Mouse (Mus musculus) lung, postnatal 0 days (tissue): ENCODE results near the gene Bckdk. TPM values are rescaled to one million over a fixed set of nuclear protein-coding genes. Genes with fewer than 3 reads are reported as not detected.

Experiments used
- ATAC-seq: fragments of 200-750 bp; cut with Nextera tagmentation; 2 replicates; pipeline ENCODE4 v1.8.0; 2017; ENCODE audit warnings: moderate library complexity
- DNase-seq: peaks from one replicate; pipeline ENCODE4 v3.0.0-alpha.2; 2016; ENCODE audit warnings: low spot score
- H3K27ac ChIP-seq: fragments of 300-500 bp; sonication (generic); 2 replicates; pipeline ENCODE4 v1.5.1; 2014; ENCODE audit warnings: antibody characterized with exemption, mild to moderate bottlenecking, low read length, mixed read lengths
- H3K27me3 ChIP-seq: fragments of 300-500 bp; sonication (generic); replicated peaks from 2 replicates; pipeline ENCODE4 v1.6.1; 2014; ENCODE audit warnings: low read length, mixed read lengths; ENCODE audit not compliant: insufficient read depth
- H3K36me3 ChIP-seq: fragments of 300-500 bp; sonication (generic); 2 replicates; pipeline ENCODE4 v1.6.1; 2014; ENCODE audit warnings: low read length, mixed read lengths; ENCODE audit not compliant: insufficient read depth
- H3K4me1 ChIP-seq: fragments of 300-500 bp; sonication (generic); 2 replicates; pipeline ENCODE4 v1.6.1; 2014; ENCODE audit warnings: antibody characterized with exemption, low read depth, low read length, mixed read lengths; ENCODE audit not compliant: insufficient read depth
- H3K4me2 ChIP-seq: fragments of 300-500 bp; sonication (generic); replicated peaks from 2 replicates; pipeline ENCODE4 v1.6.1; 2014; ENCODE audit warnings: low read depth, mild to moderate bottlenecking, low read length, moderate library complexity, mixed read lengths
- H3K4me3 ChIP-seq: fragments of 300-500 bp; sonication (generic); 2 replicates; pipeline ENCODE4 v1.5.1; 2014; ENCODE audit warnings: low read depth, low read length
- H3K9ac ChIP-seq: fragments of 300-500 bp; sonication (generic); replicated peaks from 2 replicates; pipeline ENCODE4 v1.6.1; 2014; ENCODE audit warnings: low read depth, mild to moderate bottlenecking
- H3K9me3 ChIP-seq: fragments of 300-500 bp; sonication (generic); 2 replicates; pipeline ENCODE4 v1.6.1; 2016; ENCODE audit warnings: low read length, mixed read lengths
- CTCF ChIP-seq: IDR thresholded peaks from 2 replicates; pipeline ENCODE4 v1.5.1; 2016; ENCODE audit warnings: antibody characterized with exemption, mild to moderate bottlenecking
- EP300 ChIP-seq: IDR thresholded peaks from 2 replicates; pipeline ENCODE4 v1.6.1; 2016; ENCODE audit warnings: antibody characterized with exemption, mild to moderate bottlenecking, control low read depth
- WGBS: fragments of 180-500 bp; shearing (Covaris S2); extraction: QIAGEN DNeasy Blood & Tissue Kit; methylation state at CpG from one replicate; pipeline ENCODE4 v1.1.7; 2014; 5-methylcytosine and 5-hydroxymethylcytosine counted together
- polyA plus RNA-seq: library from polyadenylated mRNA; unstranded; fragments of >200 nt; fragmentation: Nextera tagmentation; extraction: Ambion mirVana; gene quantifications from 2 replicates; pipeline ENCODE4 v1.2.1, GENCODE M21; 2015

Gene Bckdk
- 74.4 and 81.2 TPM in 2 replicates for polyA plus RNA-seq

GRCm38 (mm10) chr7:127903971-127904796 is at the start of gene Bckdk:
TSS of gene Bckdk (plus strand) at chr7:127904082.
- Histone ChIP-seq H3K9me3 (no peaks in the 10 kb centered on the region), H3K4me2 (peak within 1 kb of the TSS; percentile 82), H3K4me1 (0 out of 2 replicates have a peak, but pooled peaks cover 3% of the 10 kb centered on the region), H3K36me3 (peaks cover 12% of the 10 kb centered on the region), H3K27ac (peak within 1 kb of the TSS; percentile 54), H3K4me3 (peak within 1 kb of the TSS; percentile 72), H3K27me3 (no peaks in the 10 kb centered on the region), H3K9ac (peak within 1 kb of the TSS; percentile 91)
- peak; percentile 90 for DNase-seq
- peak; percentile 96 for ATAC-seq
- no peak for TF ChIP-seq EP300
- TF ChIP-seq CTCF = peak; percentile 31; the same call in 1 of the 2 replicates
- WGBS = 5% methylated on average over 38 of the region's 38 CpGs

GRCm38 (mm10) chr7:127858258-127858657 is 45.6 kb upstream of the Bckdk start:
- H3K4me2 ChIP-seq = no peak overlapping the region
- TF ChIP-seq EP300 (no peak), CTCF (no peak)
- no peak overlapping the region for H3K9ac ChIP-seq
- no peaks in the 10 kb centered on the region for H3K36me3 ChIP-seq
- no peaks in the 10 kb centered on the region for H3K27me3 ChIP-seq
- DNase-seq (no peak), ATAC-seq (no peak)
- no peaks in the 10 kb centered on the region for H3K9me3 ChIP-seq
- no peak overlapping the region for H3K27ac ChIP-seq
- no peak overlapping the region for H3K4me3 ChIP-seq
- WGBS = 84% methylated on average over 6 of the region's 6 CpGs
- no peaks in the 10 kb centered on the region for H3K4me1 ChIP-seq

GRCm38 (mm10) chr7:127866434-127866833 is 37.4 kb upstream of the Bckdk start:
- 92% methylated on average over 12 of the region's 12 CpGs for WGBS
- no peak for ATAC-seq

GRCm38 (mm10) chr7:127867641-127868040 is 36.2 kb upstream of the Bckdk start:
- no peak overlapping the region for H3K27ac ChIP-seq
- no peaks in the 10 kb centered on the region for H3K9me3 ChIP-seq
- 96% methylated on average over 18 of the region's 18 CpGs for WGBS
- H3K36me3 ChIP-seq = no peaks in the 10 kb centered on the region
- TF ChIP-seq CTCF (no peak), EP300 (no peak)
- ATAC-seq (no peak), DNase-seq (no peak)
- no peaks in the 10 kb centered on the region for H3K27me3 ChIP-seq
- no peak overlapping the region for H3K4me3 ChIP-seq
- no peak overlapping the region for H3K4me2 ChIP-seq
- H3K9ac ChIP-seq = no peak overlapping the region
- no peaks in the 10 kb centered on the region for H3K4me1 ChIP-seq

More at GRCm38 (mm10) chr7:127866434-127866833, 37.4 kb upstream of the Bckdk start:
- no peaks in the 10 kb centered on the region for H3K9me3 ChIP-seq
- no peak overlapping the region for H3K4me2 ChIP-seq
- H3K27me3 ChIP-seq = no peaks in the 10 kb centered on the region
- H3K4me1 ChIP-seq = no peaks in the 10 kb centered on the region
- TF ChIP-seq EP300 (no peak), CTCF (peak; percentile 4; the same call in 1 of the 2 replicates)
- no peak for DNase-seq
- no peaks in the 10 kb centered on the region for H3K36me3 ChIP-seq
- no peak overlapping the region for H3K27ac ChIP-seq
- H3K9ac ChIP-seq = no peak overlapping the region
- no peak overlapping the region for H3K4me3 ChIP-seq

GRCm38 (mm10) chr7:127869149-127869810 is 34.6 kb upstream of the Bckdk start:
- Histone ChIP-seq H3K36me3 (no peaks in the 10 kb centered on the region), H3K9ac (no peak overlapping the region), H3K27me3 (no peaks in the 10 kb centered on the region), H3K4me1 (no peaks in the 10 kb centered on the region), H3K9me3 (no peaks in the 10 kb centered on the region), H3K27ac (no peak overlapping the region), H3K4me2 (no peak overlapping the region), H3K4me3 (no peak overlapping the region)
- 66% methylated on average over 3 of the region's 3 CpGs for WGBS
- ATAC-seq = peak; percentile 35; the same call in 1 of the 2 replicates
- TF ChIP-seq EP300 = no peak
- no peak for TF ChIP-seq CTCF
- DNase-seq = peak; percentile 46

- H3K9ac ChIP-seq = no peak overlapping the region
- H3K4me3 ChIP-seq = no peak overlapping the region
- no peaks in the 10 kb centered on the region for H3K36me3 ChIP-seq
- H3K4me2 ChIP-seq = no peak overlapping the region
- 80% methylated on average over 5 of the region's 5 CpGs for WGBS
- no peak for DNase-seq
- TF ChIP-seq EP300 (no peak), CTCF (peak; percentile 50)
- no peaks in the 10 kb centered on the region for H3K27me3 ChIP-seq
- H3K27ac ChIP-seq = no peak overlapping the region
- H3K4me1 ChIP-seq = peaks cover 5% of the 10 kb centered on the region; the same call in 1 of the 2 replicates
- no peak for ATAC-seq
- H3K9me3 ChIP-seq = no peaks in the 10 kb centered on the region
Observed at GRCm38 (mm10) chr7:127870136-127870821, 33.6 kb upstream of the Bckdk start.
